Mouse (Mus musculus): ENCODE data around the gene Ptpre. TPM values are rescaled to one million over a fixed set of nuclear protein-coding genes. Genes with fewer than 3 reads are reported as not detected.
A peak's percentile ranks its signal among the peaks of the same experiment; 100 is the strongest.
"Not testable (repeated sequence)": the region's sequence is repeated elsewhere in the genome, so short reads cannot be mapped to it uniquely, and the experiment has no call there.

Gene Ptpre
- polyA plus RNA-seq, 1 experiment from 2014 or later: 0.77 TPM

DNA sequence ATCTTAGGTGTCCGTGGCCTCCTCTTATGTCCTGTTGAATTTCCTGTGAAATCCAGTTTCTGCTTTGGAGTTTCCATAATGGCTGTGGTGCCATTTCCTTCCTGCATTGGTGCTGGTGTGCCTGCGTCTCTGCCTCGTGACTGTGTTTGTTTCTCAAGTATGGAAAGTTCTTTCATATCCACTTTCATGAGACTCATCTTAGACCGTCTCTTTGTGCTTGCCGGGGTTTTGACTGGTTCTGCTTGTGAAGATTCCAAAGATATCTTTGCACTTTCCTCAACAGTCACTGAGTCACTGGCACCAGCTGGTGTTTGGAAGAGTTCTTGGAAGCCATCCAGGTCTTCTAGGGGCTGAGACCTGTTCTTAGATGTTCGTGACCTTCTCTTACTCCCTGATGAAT is 162.1 kb downstream of the Ptpre start:
- 92% methylated on average over 6 of the region's 6 CpGs for WGBS
- not testable (repeated sequence) for H3K4me3 ChIP-seq (ENCODE audit: low read depth, low read length)

DNA sequence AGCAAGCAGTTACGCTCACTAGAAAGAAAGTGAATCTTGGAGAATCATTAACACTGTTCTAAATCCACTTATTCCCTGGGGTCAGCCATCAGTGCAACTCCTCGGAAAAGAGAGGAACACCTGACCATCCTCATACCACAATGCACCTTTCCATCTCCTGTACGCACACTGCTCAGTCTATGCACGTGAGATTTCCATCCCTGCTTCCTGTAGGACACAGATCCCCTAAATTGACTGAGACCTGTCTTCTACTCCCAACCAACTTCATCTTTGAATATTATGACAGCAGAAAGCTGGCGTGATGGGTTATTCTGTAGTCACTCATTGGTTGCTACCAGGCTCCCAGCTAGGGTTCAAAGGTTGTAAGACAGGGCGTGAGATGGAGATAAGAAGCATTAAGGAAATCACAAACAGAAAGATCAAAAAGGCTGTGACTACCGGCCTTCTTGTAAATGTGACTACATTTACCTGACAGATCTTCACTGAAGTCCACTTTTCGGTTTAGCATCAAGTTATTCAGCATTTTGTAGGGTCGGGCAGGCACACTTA is 166.4 kb downstream of the Ptpre start:
- H3K36me3 ChIP-seq (ENCODE audit: control insufficient read depth, insufficient read depth, low read length): peaks cover 33% of the 10 kb centered on the region
- H3K9ac ChIP-seq (ENCODE audit: low read length): no peak overlapping the region
- no peak overlapping the region for H3K4me3 ChIP-seq (ENCODE audit: low read depth, low read length)
- H3K27ac ChIP-seq (ENCODE audit: low read depth, low read length): no peak overlapping the region
- ATAC-seq (replicated peaks; ENCODE audit: low FRiP score) (no peak), DNase-seq (ENCODE audit: low spot score) (no peak)
- H3K4me1 ChIP-seq (replicated peaks; ENCODE audit: control insufficient read depth, insufficient read depth, low read length): no peaks in the 10 kb centered on the region
- H3K4me2 ChIP-seq (ENCODE audit: low read depth, low read length, severe bottlenecking): no peak overlapping the region
- H3K9me3 ChIP-seq (ENCODE audit: control insufficient read depth, low read length): no peaks in the 10 kb centered on the region
- WGBS: 93% methylated on average over 9 of the region's 9 CpGs
- H3K27me3 ChIP-seq (ENCODE audit: control insufficient read depth, insufficient read depth, low read length): no peaks in the 10 kb centered on the region

More for the DNA sequence above, 162.1 kb downstream of the Ptpre start:
- not testable (repeated sequence) for DNase-seq (ENCODE audit: low spot score); H3K4me2 ChIP-seq (ENCODE audit: low read depth, low read length, severe bottlenecking); H3K9ac ChIP-seq (ENCODE audit: low read length); ATAC-seq (replicated peaks; ENCODE audit: low FRiP score); H3K9me3 ChIP-seq (ENCODE audit: control insufficient read depth, low read length); H3K4me1 ChIP-seq (replicated peaks; ENCODE audit: control insufficient read depth, insufficient read depth, low read length); H3K27ac ChIP-seq (ENCODE audit: low read depth, low read length); H3K27me3 ChIP-seq (ENCODE audit: control insufficient read depth, insufficient read depth, low read length)
- peaks cover 33% of the 10 kb centered on the region for H3K36me3 ChIP-seq (ENCODE audit: control insufficient read depth, insufficient read depth, low read length)

DNA sequence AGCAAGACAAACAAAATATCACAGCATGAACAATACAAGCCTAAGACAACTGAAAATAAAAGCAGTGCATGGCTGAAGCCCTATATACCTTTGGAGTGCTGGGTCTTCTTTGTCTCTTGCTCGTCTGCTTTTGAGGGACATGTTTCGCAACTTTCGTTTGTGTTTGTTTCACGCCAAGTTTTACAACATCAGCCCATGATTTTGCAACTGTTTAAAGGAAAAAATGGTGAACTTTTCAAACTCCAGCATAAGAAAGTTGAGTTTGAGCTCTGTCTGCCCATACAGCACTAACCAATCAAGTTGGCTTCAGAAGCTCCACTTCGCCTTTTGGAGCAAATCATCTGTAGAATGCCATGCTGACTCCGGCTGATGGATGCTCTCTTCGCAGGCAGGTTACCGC is 167.0 kb downstream of the Ptpre start:
- Histone ChIP-seq H3K9ac (ENCODE audit: low read length) (no peak overlapping the region), H3K27ac (ENCODE audit: low read depth, low read length) (no peak overlapping the region), H3K4me2 (ENCODE audit: low read depth, low read length, severe bottlenecking) (no peak overlapping the region), H3K4me1 (replicated peaks; ENCODE audit: control insufficient read depth, insufficient read depth, low read length) (no peaks in the 10 kb centered on the region), H3K27me3 (ENCODE audit: control insufficient read depth, insufficient read depth, low read length) (no peaks in the 10 kb centered on the region), H3K36me3 (ENCODE audit: control insufficient read depth, insufficient read depth, low read length) (peaks cover 33% of the 10 kb centered on the region), H3K9me3 (ENCODE audit: control insufficient read depth, low read length) (no peaks in the 10 kb centered on the region), H3K4me3 (ENCODE audit: low read depth, low read length) (no peak overlapping the region)
- 97% methylated on average over 8 of the region's 8 CpGs for WGBS
- DNase-seq (ENCODE audit: low spot score): no peak
- ATAC-seq (replicated peaks; ENCODE audit: low FRiP score): no peak

DNA sequence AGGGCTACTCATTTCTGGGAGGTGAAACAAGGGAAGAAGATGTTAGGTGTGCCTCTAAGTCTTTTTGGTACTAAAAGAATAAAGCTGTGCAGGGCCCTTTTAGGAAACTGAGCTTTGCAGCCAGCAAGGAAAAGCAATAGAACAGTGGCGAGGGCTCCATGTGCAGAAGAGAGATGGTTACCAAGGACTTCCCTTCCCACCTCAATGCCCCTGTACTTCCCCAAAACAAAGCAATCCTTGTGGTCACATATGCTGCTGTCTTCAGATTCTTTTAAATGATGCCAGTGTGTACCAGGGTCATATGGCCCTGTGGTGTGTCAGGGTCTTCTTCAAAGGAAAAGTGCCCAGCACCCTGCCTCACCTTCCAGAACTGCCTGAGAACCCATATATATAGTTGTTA is 167.8 kb downstream of the Ptpre start:
- H3K4me3 ChIP-seq (ENCODE audit: low read depth, low read length): no peak overlapping the region
- H3K4me2 ChIP-seq (ENCODE audit: low read depth, low read length, severe bottlenecking): no peak overlapping the region
- H3K36me3 ChIP-seq (ENCODE audit: control insufficient read depth, insufficient read depth, low read length): peaks cover 34% of the 10 kb centered on the region
- 95% methylated on average over 1 of the region's 1 CpGs for WGBS
- no peaks in the 10 kb centered on the region for H3K4me1 ChIP-seq (replicated peaks; ENCODE audit: control insufficient read depth, insufficient read depth, low read length)
- no peaks in the 10 kb centered on the region for H3K27me3 ChIP-seq (ENCODE audit: control insufficient read depth, insufficient read depth, low read length)
- ATAC-seq (replicated peaks; ENCODE audit: low FRiP score): no peak
- H3K9ac ChIP-seq (ENCODE audit: low read length): no peak overlapping the region
- no peak overlapping the region for H3K27ac ChIP-seq (ENCODE audit: low read depth, low read length)
- no peaks in the 10 kb centered on the region for H3K9me3 ChIP-seq (ENCODE audit: control insufficient read depth, low read length)
- no peak for DNase-seq (ENCODE audit: low spot score)

DNA sequence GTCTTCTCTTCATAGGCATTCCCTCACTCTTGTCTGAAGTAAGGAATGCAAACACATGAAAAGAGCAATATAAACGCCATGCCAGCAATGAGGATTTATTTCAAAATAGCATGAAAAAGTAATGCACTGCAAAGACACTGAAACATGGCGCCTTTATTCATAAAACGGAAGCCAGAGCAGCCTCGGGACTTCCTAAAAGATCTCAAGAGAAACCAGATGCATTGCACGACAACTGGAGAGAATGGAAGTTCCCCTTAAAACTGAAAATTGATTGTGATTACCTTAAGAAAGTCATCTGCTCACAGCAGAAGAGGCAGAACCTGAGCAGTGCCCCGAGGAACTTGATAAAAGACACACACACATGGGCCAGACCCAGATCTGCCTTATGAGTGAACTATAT is 168.5 kb downstream of the Ptpre start:
- no peaks in the 10 kb centered on the region for H3K9me3 ChIP-seq (ENCODE audit: control insufficient read depth, low read length)
- 95% methylated on average over 6 of the region's 6 CpGs for WGBS
- no peak for DNase-seq (ENCODE audit: low spot score)
- peaks cover 30% of the 10 kb centered on the region for H3K36me3 ChIP-seq (ENCODE audit: control insufficient read depth, insufficient read depth, low read length)
- H3K27me3 ChIP-seq (ENCODE audit: control insufficient read depth, insufficient read depth, low read length): no peaks in the 10 kb centered on the region
- no peak overlapping the region for H3K4me3 ChIP-seq (ENCODE audit: low read depth, low read length)
- H3K9ac ChIP-seq (ENCODE audit: low read length): no peak overlapping the region
- H3K4me1 ChIP-seq (replicated peaks; ENCODE audit: control insufficient read depth, insufficient read depth, low read length): no peaks in the 10 kb centered on the region
- no peak for ATAC-seq (replicated peaks; ENCODE audit: low FRiP score)
- H3K27ac ChIP-seq (ENCODE audit: low read depth, low read length): no peak overlapping the region
- no peak overlapping the region for H3K4me2 ChIP-seq (ENCODE audit: low read depth, low read length, severe bottlenecking)

DNA sequence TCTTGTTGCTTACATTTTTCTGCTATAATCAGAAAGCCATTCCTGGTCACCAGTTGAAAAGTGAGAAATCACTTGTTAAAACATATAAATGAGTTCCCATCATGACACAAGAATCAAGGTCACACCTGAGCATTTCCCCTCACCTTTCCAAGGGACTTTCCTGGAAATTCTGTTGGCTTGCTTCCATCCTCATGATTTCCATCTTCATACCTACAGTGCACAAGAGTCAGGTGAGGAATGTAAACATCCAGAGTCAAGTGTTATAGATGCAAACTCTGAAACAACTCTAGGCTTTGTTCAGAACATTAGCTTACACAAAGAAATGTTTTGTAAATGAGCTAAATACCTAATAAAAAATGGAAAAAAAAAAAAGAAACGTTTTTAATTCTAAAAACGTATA is 173.4 kb downstream of the Ptpre start:
- H3K4me3 ChIP-seq (ENCODE audit: low read depth, low read length): no peak overlapping the region
- no peak overlapping the region for H3K27ac ChIP-seq (ENCODE audit: low read depth, low read length)
- peaks cover 16% of the 10 kb centered on the region for H3K36me3 ChIP-seq (ENCODE audit: control insufficient read depth, insufficient read depth, low read length)
- no peak for ATAC-seq (replicated peaks; ENCODE audit: low FRiP score)
- 85% methylated on average over 2 of the region's 2 CpGs for WGBS
- DNase-seq (ENCODE audit: low spot score): no peak
- no peaks in the 10 kb centered on the region for H3K9me3 ChIP-seq (ENCODE audit: control insufficient read depth, low read length)
- no peak overlapping the region for H3K9ac ChIP-seq (ENCODE audit: low read length)
- H3K4me2 ChIP-seq (ENCODE audit: low read depth, low read length, severe bottlenecking): no peak overlapping the region
- no peaks in the 10 kb centered on the region for H3K27me3 ChIP-seq (ENCODE audit: control insufficient read depth, insufficient read depth, low read length)
- 0 out of 2 replicates have a peak, but pooled peaks cover 6% of the 10 kb centered on the region for H3K4me1 ChIP-seq (replicated peaks; ENCODE audit: control insufficient read depth, insufficient read depth, low read length)

DNA sequence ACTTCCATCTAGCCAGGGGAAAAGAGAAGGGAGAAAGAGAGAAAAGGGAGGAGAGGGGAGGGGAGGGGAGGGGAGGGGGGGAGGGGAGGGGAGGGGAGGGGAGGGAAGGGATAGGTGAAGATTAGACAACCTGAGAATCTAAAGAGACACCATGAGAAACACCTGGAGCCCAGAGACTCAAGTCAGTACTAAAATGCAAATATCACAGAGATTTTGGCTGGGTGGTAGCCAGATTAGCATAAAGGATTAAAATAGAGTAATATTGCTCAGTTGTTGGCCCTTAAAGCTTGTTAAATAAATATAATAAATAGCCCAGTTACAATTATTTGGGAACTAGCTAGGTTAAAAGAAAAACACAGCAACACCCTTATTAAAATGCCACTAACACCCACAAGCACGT is 175.3 kb downstream of the Ptpre start:
- Histone ChIP-seq H3K27ac (ENCODE audit: low read depth, low read length) (no peak overlapping the region), H3K36me3 (ENCODE audit: control insufficient read depth, insufficient read depth, low read length) (peaks cover 10% of the 10 kb centered on the region), H3K4me1 (replicated peaks; ENCODE audit: control insufficient read depth, insufficient read depth, low read length) (0 out of 2 replicates have a peak, but pooled peaks cover 8% of the 10 kb centered on the region), H3K4me2 (ENCODE audit: low read depth, low read length, severe bottlenecking) (no peak overlapping the region), H3K9me3 (ENCODE audit: control insufficient read depth, low read length) (no peaks in the 10 kb centered on the region), H3K27me3 (ENCODE audit: control insufficient read depth, insufficient read depth, low read length) (no peaks in the 10 kb centered on the region), H3K9ac (ENCODE audit: low read length) (no peak overlapping the region), H3K4me3 (ENCODE audit: low read depth, low read length) (no peak overlapping the region)
- ATAC-seq (replicated peaks; ENCODE audit: low FRiP score): no peak
- 86% methylated on average over 1 of the region's 1 CpGs for WGBS
- no peak for DNase-seq (ENCODE audit: low spot score)

DNA sequence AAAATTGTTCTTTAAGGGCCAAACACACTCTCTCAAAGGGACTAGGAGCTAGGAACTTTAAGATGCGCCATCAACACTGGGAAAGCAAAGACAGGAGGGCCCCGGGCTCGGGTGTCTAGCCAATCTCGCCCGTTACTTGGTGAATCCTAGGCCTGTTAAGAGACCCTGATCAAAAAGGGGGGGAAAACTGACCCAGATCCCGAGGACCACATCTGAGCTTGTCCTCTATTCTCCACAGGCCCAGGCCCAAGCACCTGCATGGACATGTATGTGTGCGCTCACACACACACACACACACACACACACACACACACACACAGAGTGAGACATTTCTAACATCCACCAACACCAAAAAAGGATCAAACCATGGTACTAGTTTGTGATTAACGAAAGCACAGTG is 176.0 kb downstream of the Ptpre start:
- Histone ChIP-seq H3K9ac (ENCODE audit: low read length) (0 out of 2 replicates have a peak overlapping the region, but pooled peaks have one; percentile 5), H3K27me3 (ENCODE audit: control insufficient read depth, insufficient read depth, low read length) (no peaks in the 10 kb centered on the region)

DNA sequence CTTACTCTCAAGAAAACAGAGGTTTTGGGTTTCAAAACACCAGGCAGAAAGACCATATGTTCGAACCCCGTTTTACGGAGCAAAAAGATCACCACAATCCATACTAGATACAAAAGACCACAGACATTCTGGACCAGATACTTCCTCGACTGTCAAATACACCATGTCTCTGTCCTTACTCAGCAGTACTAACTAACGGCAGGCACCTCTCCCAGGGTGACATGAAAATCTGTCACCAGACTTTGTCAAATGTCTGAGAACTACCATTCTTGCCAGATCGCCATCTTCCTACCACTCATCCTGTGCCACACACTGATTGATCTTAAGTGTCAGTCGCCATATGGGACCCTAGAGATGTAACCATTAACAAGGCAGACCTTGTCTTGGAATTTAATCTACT is 177.9 kb downstream of the Ptpre start:
- Histone ChIP-seq H3K9me3 (ENCODE audit: control insufficient read depth, low read length) (no peaks in the 10 kb centered on the region), H3K27ac (ENCODE audit: low read depth, low read length) (no peak overlapping the region), H3K9ac (ENCODE audit: low read length) (peak overlapping the region; percentile 98), H3K27me3 (ENCODE audit: control insufficient read depth, insufficient read depth, low read length) (no peaks in the 10 kb centered on the region), H3K4me2 (ENCODE audit: low read depth, low read length, severe bottlenecking) (peak overlapping the region; percentile 74), H3K36me3 (ENCODE audit: control insufficient read depth, insufficient read depth, low read length) (no peaks in the 10 kb centered on the region; the same call in 1 of the 2 replicates), H3K4me1 (replicated peaks; ENCODE audit: control insufficient read depth, insufficient read depth, low read length) (0 out of 2 replicates have a peak, but pooled peaks cover 8% of the 10 kb centered on the region), H3K4me3 (ENCODE audit: low read depth, low read length) (peak overlapping the region; percentile 94)
- 4% methylated on average over 7 of the region's 7 CpGs for WGBS
- no peak for ATAC-seq (replicated peaks; ENCODE audit: low FRiP score)
- DNase-seq (ENCODE audit: low spot score): no peak

More for the DNA sequence above, 176.0 kb downstream of the Ptpre start:
- 77% methylated on average over 8 of the region's 8 CpGs for WGBS
- no peak overlapping the region for H3K27ac ChIP-seq (ENCODE audit: low read depth, low read length)
- peak overlapping the region; percentile 94 for H3K4me3 ChIP-seq (ENCODE audit: low read depth, low read length)
- DNase-seq (ENCODE audit: low spot score) (no peak), ATAC-seq (replicated peaks; ENCODE audit: low FRiP score) (no peak)
- peaks cover 5% of the 10 kb centered on the region for H3K36me3 ChIP-seq (ENCODE audit: control insufficient read depth, insufficient read depth, low read length)
- H3K4me2 ChIP-seq (ENCODE audit: low read depth, low read length, severe bottlenecking): peak overlapping the region; percentile 74
- 0 out of 2 replicates have a peak, but pooled peaks cover 8% of the 10 kb centered on the region for H3K4me1 ChIP-seq (replicated peaks; ENCODE audit: control insufficient read depth, insufficient read depth, low read length)
- H3K9me3 ChIP-seq (ENCODE audit: control insufficient read depth, low read length): no peaks in the 10 kb centered on the region

Data from forebrain, embryonic 11.5 days (tissue).